Mouse (Mus musculus) kidney, embryonic 14.5 days (tissue): Measurements from ENCODE around the gene Amdhd1. TPM values are rescaled to one million over a fixed set of nuclear protein-coding genes. Genes with fewer than 3 reads are reported as not detected.

Source experiments
- polyA plus RNA-seq: library from polyadenylated mRNA; unstranded; fragments of >200 nt; fragmentation: Nextera tagmentation; extraction: Ambion mirVana; gene quantifications from 2 replicates; pipeline ENCODE4 v1.2.1, GENCODE M21; 2014

Gene Amdhd1
- polyA plus RNA-seq, 1 experiment from 2014 or later: 0.76 TPM

Other genes with a start within 250 kb of the Amdhd1 start
- gene Elk3, start 228.9 kb downstream of the Amdhd1 start, polyA plus RNA-seq: 43.4 and 49.1 TPM in 2 replicates
- 146 and 179 TPM in 2 replicates for gene Lta4h, start 86.6 kb downstream of the Amdhd1 start, polyA plus RNA-seq
- not detected in 2 replicates for gene Hal, start 51.3 kb downstream of the Amdhd1 start, polyA plus RNA-seq
- gene Ccdc38, start 599 bp upstream of the Amdhd1 start, polyA plus RNA-seq: 0.28 and 0.49 TPM in 2 replicates
- gene Snrpf, start 49.7 kb upstream of the Amdhd1 start, polyA plus RNA-seq: 166 and 226 TPM in 2 replicates
- gene Ntn4, start 100.6 kb upstream of the Amdhd1 start, polyA plus RNA-seq: 0.59 and 1.3 TPM in 2 replicates